Mouse (Mus musculus): Measurements from ENCODE around the gene Arhgap30. TPM values are rescaled to one million over a fixed set of nuclear protein-coding genes. Genes with fewer than 3 reads are reported as not detected.

The Arhgap30 gene
- polyA plus RNA-seq, 1 experiment from 2014 or later, result 0.39 TPM

DNA sequence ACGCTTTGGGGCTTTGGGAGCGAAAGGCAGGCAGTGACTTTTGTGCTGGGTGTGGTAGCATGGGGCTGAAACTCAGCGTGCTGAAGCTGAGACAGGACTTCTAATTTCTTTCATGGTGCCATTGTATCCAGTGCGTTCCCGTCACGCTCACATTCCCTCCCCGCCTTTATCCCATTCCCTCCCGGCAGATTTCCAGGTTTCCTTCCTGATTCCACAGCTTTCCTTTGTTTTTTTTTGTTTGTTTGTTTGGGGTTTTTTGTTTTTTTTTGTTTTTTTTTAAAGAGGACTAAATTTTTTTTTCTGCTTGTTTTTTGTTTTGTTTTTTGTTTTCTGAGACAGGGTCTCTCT, 53.6 kb downstream of the Arhgap30 start:
- ATAC-seq, result no peak
- peaks cover 6% of the 10 kb centered on the region; the same call in 1 of the 2 replicates for H3K27me3 ChIP-seq (replicated peaks; ENCODE audit: control insufficient read depth, insufficient read depth, low read length)
- WGBS, result 80% methylated on average over 8 of the region's 8 CpGs
- H3K4me3 ChIP-seq (ENCODE audit: low read depth, low read length), result no peak overlapping the region
- H3K36me3 ChIP-seq (ENCODE audit: control insufficient read depth, insufficient read depth, low read length), result no peaks in the 10 kb centered on the region
- no peaks in the 10 kb centered on the region for H3K4me1 ChIP-seq (ENCODE audit: control insufficient read depth, insufficient read depth, low read length)
- no peak overlapping the region for H3K4me2 ChIP-seq (ENCODE audit: low read length)
- no peak overlapping the region for H3K9ac ChIP-seq (ENCODE audit: low read length)
- H3K27ac ChIP-seq (ENCODE audit: low read depth, low read length), result no peak overlapping the region
- DNase-seq (ENCODE audit: low spot score), result no peak
- 0 out of 2 replicates have a peak, but pooled peaks cover 3% of the 10 kb centered on the region for H3K9me3 ChIP-seq (replicated peaks; ENCODE audit: control insufficient read depth, low read length)

DNA sequence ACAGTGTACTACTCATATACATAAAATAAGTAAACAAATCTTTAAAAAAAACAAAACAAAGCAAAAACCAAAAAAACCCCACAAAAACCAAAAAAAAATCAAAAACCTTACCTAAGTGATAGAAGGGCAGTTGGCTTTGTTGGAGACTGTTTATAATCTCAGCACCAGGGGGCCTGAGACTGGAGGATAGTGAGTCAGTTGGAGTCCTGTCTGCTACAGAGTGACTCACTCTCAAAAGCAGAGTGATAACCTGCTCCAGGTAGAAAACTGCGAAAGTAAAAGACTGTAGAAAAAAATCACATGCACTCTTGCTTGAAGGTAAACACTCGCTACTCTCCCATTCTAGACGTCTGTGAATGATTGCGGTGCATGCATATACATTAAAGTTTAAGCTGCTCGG, 56.3 kb downstream of the Arhgap30 start:
- H3K27me3 ChIP-seq (replicated peaks; ENCODE audit: control insufficient read depth, insufficient read depth, low read length), result no peaks in the 10 kb centered on the region
- no peaks in the 10 kb centered on the region for H3K36me3 ChIP-seq (ENCODE audit: control insufficient read depth, insufficient read depth, low read length)
- WGBS, result 93% methylated on average over 5 of the region's 5 CpGs
- no peak overlapping the region for H3K27ac ChIP-seq (ENCODE audit: low read depth, low read length)
- no peak overlapping the region for H3K4me3 ChIP-seq (ENCODE audit: low read depth, low read length)
- no peak overlapping the region for H3K9ac ChIP-seq (ENCODE audit: low read length)
- no peak for ATAC-seq
- 0 out of 2 replicates have a peak, but pooled peaks cover 3% of the 10 kb centered on the region for H3K9me3 ChIP-seq (replicated peaks; ENCODE audit: control insufficient read depth, low read length)
- no peaks in the 10 kb centered on the region for H3K4me1 ChIP-seq (ENCODE audit: control insufficient read depth, insufficient read depth, low read length)
- no peak for DNase-seq (ENCODE audit: low spot score)
- H3K4me2 ChIP-seq (ENCODE audit: low read length), result no peak overlapping the region

DNA sequence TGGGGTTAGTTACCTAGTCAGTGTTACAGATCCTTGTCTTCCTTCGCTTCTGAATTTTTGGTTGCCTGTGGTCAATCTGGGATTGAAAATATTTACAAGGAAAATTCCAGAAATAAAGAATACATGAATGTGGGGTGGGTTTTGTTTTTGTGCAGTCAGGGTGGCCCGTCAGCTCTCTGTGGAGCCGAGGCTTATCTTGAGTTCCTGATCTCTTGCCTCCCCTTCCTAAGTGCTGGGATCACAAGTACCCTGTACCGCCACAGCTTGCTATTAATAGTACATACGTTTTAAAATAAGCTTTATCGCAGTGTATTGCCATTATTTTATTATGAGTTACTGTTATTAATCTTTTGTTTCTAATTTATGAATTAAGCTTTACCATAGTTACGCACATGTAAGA, 58.1 kb downstream of the Arhgap30 start:
- Histone ChIP-seq H3K4me2 (ENCODE audit: low read length) (no peak overlapping the region), H3K4me3 (ENCODE audit: low read depth, low read length) (no peak overlapping the region), H3K36me3 (ENCODE audit: control insufficient read depth, insufficient read depth, low read length) (no peaks in the 10 kb centered on the region), H3K9ac (ENCODE audit: low read length) (no peak overlapping the region), H3K27me3 (replicated peaks; ENCODE audit: control insufficient read depth, insufficient read depth, low read length) (no peaks in the 10 kb centered on the region), H3K9me3 (replicated peaks; ENCODE audit: control insufficient read depth, low read length) (0 out of 2 replicates have a peak, but pooled peaks cover 3% of the 10 kb centered on the region), H3K4me1 (ENCODE audit: control insufficient read depth, insufficient read depth, low read length) (no peaks in the 10 kb centered on the region), H3K27ac (ENCODE audit: low read depth, low read length) (no peak overlapping the region)
- no peak for DNase-seq (ENCODE audit: low spot score)
- WGBS, result 86% methylated on average over 7 of the region's 7 CpGs
- no peak for ATAC-seq

DNA sequence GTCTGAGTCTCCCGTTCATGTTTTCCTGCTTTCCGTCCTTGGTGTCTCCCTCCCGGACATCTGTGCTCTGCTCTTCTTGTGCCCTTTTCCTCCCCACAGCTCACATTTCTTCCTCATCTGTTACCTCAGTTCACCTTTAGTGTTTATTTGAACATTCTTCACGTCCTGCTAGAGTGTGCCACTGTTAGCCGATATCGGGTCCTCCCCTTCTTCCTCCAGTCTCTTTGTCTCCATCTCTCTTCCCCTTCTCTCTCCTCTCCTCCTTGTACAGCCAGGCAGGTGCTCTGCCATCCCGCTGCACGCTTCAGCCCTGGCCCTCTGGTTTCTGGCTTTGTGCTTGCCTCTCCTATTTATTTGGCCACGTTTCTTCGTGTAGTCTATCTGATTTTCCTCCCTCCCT, 58.9 kb downstream of the Arhgap30 start:
- 82% methylated on average over 10 of the region's 10 CpGs for WGBS
- no peak for ATAC-seq
- H3K9me3 ChIP-seq (replicated peaks; ENCODE audit: control insufficient read depth, low read length), result 0 out of 2 replicates have a peak, but pooled peaks cover 3% of the 10 kb centered on the region

DNA sequence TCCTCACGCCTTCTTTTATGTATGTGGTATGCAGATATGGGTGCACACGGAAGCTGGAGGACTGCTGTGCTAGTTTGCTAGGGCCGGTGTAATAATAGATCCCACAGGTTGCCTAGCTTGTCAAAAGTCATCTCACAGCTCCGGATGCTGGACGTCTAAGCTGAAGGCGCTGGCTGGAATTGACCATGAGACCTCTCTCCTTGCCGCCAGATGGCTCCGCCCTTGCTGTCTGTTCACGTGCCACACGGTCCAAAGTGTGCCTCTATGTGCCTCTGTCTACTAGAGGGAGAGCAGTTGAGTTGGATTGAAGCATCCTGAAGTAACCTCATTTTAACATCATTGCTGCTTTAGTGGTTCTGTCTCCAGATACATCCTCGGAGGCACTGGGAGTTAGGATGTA, 61.3 kb downstream of the Arhgap30 start:
- H3K36me3 ChIP-seq (ENCODE audit: control insufficient read depth, insufficient read depth, low read length), result no peaks in the 10 kb centered on the region
- DNase-seq (ENCODE audit: low spot score) (no peak), ATAC-seq (no peak)
- H3K9me3 ChIP-seq (replicated peaks; ENCODE audit: control insufficient read depth, low read length), result no peaks in the 10 kb centered on the region
- no peak overlapping the region for H3K9ac ChIP-seq (ENCODE audit: low read length)
- no peak overlapping the region for H3K4me2 ChIP-seq (ENCODE audit: low read length)
- H3K4me1 ChIP-seq (ENCODE audit: control insufficient read depth, insufficient read depth, low read length), result no peaks in the 10 kb centered on the region
- H3K27me3 ChIP-seq (replicated peaks; ENCODE audit: control insufficient read depth, insufficient read depth, low read length), result no peaks in the 10 kb centered on the region
- 87% methylated on average over 11 of the region's 11 CpGs for WGBS
- H3K27ac ChIP-seq (ENCODE audit: low read depth, low read length), result no peak overlapping the region
- H3K4me3 ChIP-seq (ENCODE audit: low read depth, low read length), result no peak overlapping the region

More for the DNA sequence above, 58.9 kb downstream of the Arhgap30 start:
- Histone ChIP-seq H3K27ac (ENCODE audit: low read depth, low read length) (no peak overlapping the region), H3K27me3 (replicated peaks; ENCODE audit: control insufficient read depth, insufficient read depth, low read length) (no peaks in the 10 kb centered on the region), H3K36me3 (ENCODE audit: control insufficient read depth, insufficient read depth, low read length) (no peaks in the 10 kb centered on the region), H3K4me2 (ENCODE audit: low read length) (no peak overlapping the region), H3K4me3 (ENCODE audit: low read depth, low read length) (no peak overlapping the region), H3K9ac (ENCODE audit: low read length) (no peak overlapping the region), H3K4me1 (ENCODE audit: control insufficient read depth, insufficient read depth, low read length) (no peaks in the 10 kb centered on the region)
- DNase-seq (ENCODE audit: low spot score), result no peak

DNA sequence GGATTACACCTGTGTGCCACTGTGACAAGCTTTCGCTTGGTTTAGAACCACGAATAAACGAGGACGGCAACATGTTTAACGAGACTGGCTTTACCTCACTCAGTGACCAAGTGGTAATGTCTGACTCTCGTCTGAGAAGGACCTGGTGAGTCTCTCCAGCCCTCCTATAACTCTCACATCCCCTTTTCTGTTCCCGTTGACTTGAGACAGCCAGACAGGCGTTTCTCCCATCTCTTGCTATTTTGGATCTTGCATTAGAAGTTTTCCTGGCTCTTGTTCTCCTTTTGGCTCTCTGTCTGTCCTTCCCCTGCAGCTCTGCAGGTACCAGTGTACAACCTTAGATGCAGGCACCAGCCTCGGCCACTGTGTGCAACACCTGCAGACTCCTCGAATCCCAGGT, 62.2 kb downstream of the Arhgap30 start:
- 81% methylated on average over 10 of the region's 10 CpGs for WGBS
- ATAC-seq (no peak), DNase-seq (ENCODE audit: low spot score) (no peak)
- Histone ChIP-seq H3K4me2 (ENCODE audit: low read length) (no peak overlapping the region), H3K9ac (ENCODE audit: low read length) (no peak overlapping the region), H3K4me1 (ENCODE audit: control insufficient read depth, insufficient read depth, low read length) (no peaks in the 10 kb centered on the region), H3K36me3 (ENCODE audit: control insufficient read depth, insufficient read depth, low read length) (no peaks in the 10 kb centered on the region), H3K4me3 (ENCODE audit: low read depth, low read length) (no peak overlapping the region), H3K27me3 (replicated peaks; ENCODE audit: control insufficient read depth, insufficient read depth, low read length) (no peaks in the 10 kb centered on the region), H3K27ac (ENCODE audit: low read depth, low read length) (no peak overlapping the region), H3K9me3 (replicated peaks; ENCODE audit: control insufficient read depth, low read length) (no peaks in the 10 kb centered on the region)

DNA sequence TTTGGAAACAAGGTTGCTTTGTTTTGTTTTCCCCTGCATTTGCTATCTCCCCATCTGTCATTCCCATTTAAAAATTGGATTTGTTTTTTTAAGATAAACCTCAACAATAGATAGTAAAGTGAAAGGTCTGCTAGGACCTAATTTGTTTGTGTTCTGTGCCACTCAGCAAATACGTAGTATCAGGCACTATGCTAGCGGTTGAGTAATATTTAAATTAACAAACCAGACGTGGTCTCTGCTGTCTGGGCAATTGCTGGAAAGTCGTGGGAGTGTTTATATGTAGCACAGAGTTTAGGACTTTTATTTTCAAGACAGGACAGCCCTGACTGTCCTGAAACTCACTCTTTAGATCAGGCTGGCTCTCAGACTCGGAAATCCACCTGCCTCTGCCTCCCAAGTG, 63.8 kb downstream of the Arhgap30 start:
- 79% methylated on average over 5 of the region's 5 CpGs for WGBS
- H3K9me3 ChIP-seq (replicated peaks; ENCODE audit: control insufficient read depth, low read length), result no peaks in the 10 kb centered on the region
- H3K27me3 ChIP-seq (replicated peaks; ENCODE audit: control insufficient read depth, insufficient read depth, low read length), result no peaks in the 10 kb centered on the region
- no peak for DNase-seq (ENCODE audit: low spot score)
- H3K4me1 ChIP-seq (ENCODE audit: control insufficient read depth, insufficient read depth, low read length), result no peaks in the 10 kb centered on the region
- H3K4me3 ChIP-seq (ENCODE audit: low read depth, low read length), result no peak overlapping the region
- no peak overlapping the region for H3K4me2 ChIP-seq (ENCODE audit: low read length)
- H3K27ac ChIP-seq (ENCODE audit: low read depth, low read length), result no peak overlapping the region
- no peak overlapping the region for H3K9ac ChIP-seq (ENCODE audit: low read length)
- no peaks in the 10 kb centered on the region for H3K36me3 ChIP-seq (ENCODE audit: control insufficient read depth, insufficient read depth, low read length)
- no peak for ATAC-seq

DNA sequence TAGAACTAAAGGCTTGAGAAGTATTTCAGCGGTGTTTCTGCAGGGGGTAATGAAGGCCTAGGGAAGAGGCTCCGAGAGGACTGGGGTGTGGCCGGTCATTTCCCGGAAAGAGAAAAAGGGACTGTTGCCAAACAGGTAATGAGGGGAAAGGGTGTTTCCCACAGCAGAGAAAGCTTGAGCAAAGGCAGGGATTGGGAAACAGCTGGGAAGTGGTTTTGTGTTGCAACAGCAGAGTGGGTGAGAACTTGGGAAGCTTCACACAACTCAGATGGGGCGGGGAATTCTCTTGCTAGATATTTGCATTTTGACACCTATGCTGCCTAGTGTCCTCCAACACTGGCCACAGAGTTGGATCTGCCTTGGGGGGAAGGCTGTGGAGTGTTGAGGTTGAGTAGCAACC, 64.2 kb downstream of the Arhgap30 start:
- Histone ChIP-seq H3K36me3 (ENCODE audit: control insufficient read depth, insufficient read depth, low read length) (no peaks in the 10 kb centered on the region), H3K4me1 (ENCODE audit: control insufficient read depth, insufficient read depth, low read length) (no peaks in the 10 kb centered on the region), H3K27ac (ENCODE audit: low read depth, low read length) (no peak overlapping the region), H3K4me3 (ENCODE audit: low read depth, low read length) (no peak overlapping the region), H3K9ac (ENCODE audit: low read length) (no peak overlapping the region), H3K4me2 (ENCODE audit: low read length) (no peak overlapping the region), H3K9me3 (replicated peaks; ENCODE audit: control insufficient read depth, low read length) (no peaks in the 10 kb centered on the region), H3K27me3 (replicated peaks; ENCODE audit: control insufficient read depth, insufficient read depth, low read length) (no peaks in the 10 kb centered on the region)
- DNase-seq (ENCODE audit: low spot score), result no peak
- ATAC-seq, result no peak
- WGBS, result 92% methylated on average over 5 of the region's 5 CpGs

DNA sequence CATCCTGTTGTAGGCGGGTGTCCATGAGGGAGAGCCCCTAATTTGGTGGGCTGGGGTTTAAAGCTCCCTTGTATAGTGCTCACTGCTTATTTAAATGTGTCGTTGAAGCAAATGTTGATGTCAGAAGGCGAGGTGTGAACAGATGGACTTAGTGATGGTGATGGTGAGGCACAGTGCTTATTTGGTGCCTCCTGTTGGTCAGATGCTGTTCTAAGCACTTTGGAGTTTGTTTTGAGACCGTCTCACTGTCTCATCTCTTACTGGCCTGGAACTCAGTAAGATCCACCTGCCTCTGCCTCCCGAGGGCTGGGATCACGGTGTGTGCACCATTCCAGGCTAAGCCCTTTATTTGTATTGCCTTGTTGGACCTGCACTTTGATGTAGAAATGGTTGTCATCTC, 66.2 kb downstream of the Arhgap30 start:
- H3K9me3 ChIP-seq (replicated peaks; ENCODE audit: control insufficient read depth, low read length), result no peaks in the 10 kb centered on the region
- H3K27ac ChIP-seq (ENCODE audit: low read depth, low read length), result no peak overlapping the region
- peaks cover 5% of the 10 kb centered on the region for H3K4me1 ChIP-seq (ENCODE audit: control insufficient read depth, insufficient read depth, low read length)
- H3K27me3 ChIP-seq (replicated peaks; ENCODE audit: control insufficient read depth, insufficient read depth, low read length), result no peaks in the 10 kb centered on the region
- H3K4me3 ChIP-seq (ENCODE audit: low read depth, low read length), result no peak overlapping the region
- H3K36me3 ChIP-seq (ENCODE audit: control insufficient read depth, insufficient read depth, low read length), result no peaks in the 10 kb centered on the region
- H3K9ac ChIP-seq (ENCODE audit: low read length), result no peak overlapping the region
- 79% methylated on average over 6 of the region's 6 CpGs for WGBS
- no peak overlapping the region for H3K4me2 ChIP-seq (ENCODE audit: low read length)
- ATAC-seq, result 0 out of 2 replicates have a peak, but pooled peaks have one; percentile 42
- DNase-seq (ENCODE audit: low spot score), result no peak

All from forebrain, embryonic 14.5 days (tissue).